Mouse (Mus musculus) hindbrain, embryonic 10.5 days (tissue): ENCODE data around the gene Fndc3a. TPM values are rescaled to one million over a fixed set of nuclear protein-coding genes. Genes with fewer than 3 reads are reported as not detected.
A peak's percentile ranks its signal among the peaks of the same experiment; 100 is the strongest.

Experiments
- DNase-seq: peaks from one replicate; pipeline ENCODE4 v3.0.0-alpha.2; 2017; ENCODE audit warnings: low spot score
- H3K27ac ChIP-seq: fragments of 300-500 bp; sonication (generic); 2 replicates; pipeline ENCODE4 v1.5.1; 2016; ENCODE audit warnings: mild to moderate bottlenecking, moderate library complexity
- H3K27me3 ChIP-seq: fragments of 300-500 bp; sonication (generic); 2 replicates; pipeline ENCODE4 v1.6.1; 2016; ENCODE audit warnings: mild to moderate bottlenecking; ENCODE audit not compliant: poor library complexity, insufficient read depth, severe bottlenecking
- H3K36me3 ChIP-seq: fragments of 300-500 bp; sonication (generic); 2 replicates; pipeline ENCODE4 v1.6.1; 2016; ENCODE audit warnings: mild to moderate bottlenecking, moderate library complexity
- H3K4me1 ChIP-seq: fragments of 300-500 bp; sonication (generic); replicated peaks from 2 replicates; pipeline ENCODE4 v1.6.1; 2016; ENCODE audit warnings: mild to moderate bottlenecking
- H3K4me3 ChIP-seq: fragments of 300-500 bp; sonication (generic); 2 replicates; pipeline ENCODE4 v1.5.1; 2016; ENCODE audit warnings: mild to moderate bottlenecking, moderate library complexity
- H3K9me3 ChIP-seq: fragments of 300-500 bp; sonication (generic); 2 replicates; pipeline ENCODE4 v1.6.1; 2016; ENCODE audit warnings: mild to moderate bottlenecking, moderate library complexity
- WGBS: fragments of 180-500 bp; shearing (Covaris S2); methylation state at CpG from one replicate; pipeline ENCODE4 v1.1.7; 2016; 5-methylcytosine and 5-hydroxymethylcytosine counted together
- polyA plus RNA-seq: library from polyadenylated mRNA; unstranded; fragments of >200 nt; fragmentation: Nextera tagmentation; extraction: Ambion mirVana; gene quantifications from 2 replicates; pipeline ENCODE4 v1.2.1, GENCODE M21; 2016

Fndc3a gene
- polyA plus RNA-seq, 1 experiment from 2014 or later, result 38.7 TPM

DNA sequence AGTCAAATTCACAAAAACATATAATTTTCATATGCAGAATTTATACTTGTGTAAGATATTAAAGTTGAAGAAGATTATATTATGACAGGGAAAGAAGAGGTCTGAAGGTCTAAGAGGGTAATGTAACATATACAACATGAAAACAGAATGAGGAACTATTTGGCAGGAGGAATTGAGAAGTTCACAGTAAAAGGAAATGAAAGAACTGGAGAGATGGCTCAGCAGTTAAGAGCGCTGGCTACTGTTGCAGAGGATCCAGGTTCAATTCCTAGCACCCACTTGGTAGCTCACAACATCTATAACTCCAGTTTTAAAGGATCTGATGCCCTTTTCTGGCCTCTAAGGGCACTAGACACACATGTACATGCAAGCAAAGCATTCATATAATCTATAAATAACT is 65.2 kb downstream of the Fndc3a start:
- H3K4me1 ChIP-seq, result no peaks in the 10 kb centered on the region
- 95% methylated on average over 1 of the region's 1 CpGs for WGBS
- H3K36me3 ChIP-seq, result peaks cover 10% of the 10 kb centered on the region
- no peak overlapping the region for H3K4me3 ChIP-seq
- DNase-seq, result no peak
- no peaks in the 10 kb centered on the region for H3K27me3 ChIP-seq
- no peak overlapping the region for H3K27ac ChIP-seq
- H3K9me3 ChIP-seq, result no peaks in the 10 kb centered on the region

DNA sequence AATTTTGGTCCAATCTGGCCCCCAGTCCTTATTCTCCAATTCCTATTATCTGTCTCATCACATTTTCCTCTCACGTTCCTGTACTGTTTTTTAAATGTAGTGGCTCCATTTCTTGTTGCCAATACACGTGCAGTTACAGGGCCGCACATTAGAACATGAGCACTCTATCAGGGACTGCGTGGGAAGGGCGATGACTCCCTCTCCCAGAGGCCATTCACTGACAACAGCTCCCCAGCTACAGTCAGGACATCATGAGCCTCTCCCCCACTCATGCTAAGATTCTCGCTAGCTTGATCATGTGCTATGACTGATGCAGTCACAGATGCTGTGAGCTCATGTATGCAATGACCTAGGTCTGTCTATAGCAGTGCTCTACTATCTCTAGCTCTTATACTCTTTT is 71.3 kb downstream of the Fndc3a start:
- no peak overlapping the region for H3K4me3 ChIP-seq
- H3K9me3 ChIP-seq, result no peaks in the 10 kb centered on the region
- WGBS, result 94% methylated on average over 6 of the region's 6 CpGs
- H3K27me3 ChIP-seq, result no peaks in the 10 kb centered on the region
- peaks cover 6% of the 10 kb centered on the region for H3K36me3 ChIP-seq
- no peaks in the 10 kb centered on the region for H3K4me1 ChIP-seq
- no peak for DNase-seq
- no peak overlapping the region for H3K27ac ChIP-seq

DNA sequence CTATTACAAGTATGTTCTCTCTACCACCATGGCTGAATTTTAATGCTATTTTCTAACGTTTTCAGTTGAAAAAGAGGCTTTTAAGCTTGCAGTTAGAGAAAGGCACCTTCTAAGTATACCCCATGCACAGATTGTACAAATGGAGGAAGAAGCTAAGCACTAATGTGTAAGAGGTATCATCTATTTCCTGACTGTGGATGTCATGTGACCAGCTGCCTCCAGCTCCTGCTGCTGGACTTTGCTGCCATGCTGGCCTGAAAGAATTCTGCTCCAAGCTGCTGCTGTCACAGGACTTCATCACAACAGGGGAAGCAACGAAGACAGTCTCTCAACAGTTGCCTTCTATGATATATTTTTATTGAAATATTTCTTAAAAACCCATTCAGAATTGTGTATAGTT is 76.2 kb downstream of the Fndc3a start:
- WGBS, result 86% methylated on average over 2 of the region's 2 CpGs
- H3K4me3 ChIP-seq, result no peak overlapping the region
- H3K27ac ChIP-seq, result no peak overlapping the region
- no peaks in the 10 kb centered on the region for H3K27me3 ChIP-seq
- no peaks in the 10 kb centered on the region for H3K36me3 ChIP-seq
- H3K4me1 ChIP-seq, result no peaks in the 10 kb centered on the region
- no peaks in the 10 kb centered on the region for H3K9me3 ChIP-seq
- no peak for DNase-seq

DNA sequence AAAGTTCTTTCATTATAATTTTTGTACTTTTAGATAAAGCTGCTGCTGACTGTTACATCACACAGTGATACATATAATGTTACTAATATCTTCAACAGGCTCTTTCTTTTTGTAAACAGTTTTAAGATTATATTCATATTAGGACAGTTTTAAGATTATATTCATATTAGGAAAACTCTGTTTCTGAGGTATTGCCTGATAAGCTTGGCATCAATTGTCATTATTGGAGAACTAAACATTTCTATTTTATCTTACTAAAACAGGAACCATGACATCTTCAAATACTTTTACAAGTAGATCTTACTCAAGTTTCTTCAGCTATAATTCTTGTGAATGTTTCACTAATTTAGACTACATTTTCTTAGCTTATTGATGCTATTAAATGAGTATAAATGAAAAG is 84.4 kb downstream of the Fndc3a start:
- no peaks in the 10 kb centered on the region for H3K27me3 ChIP-seq
- H3K9me3 ChIP-seq, result 0 out of 2 replicates have a peak, but pooled peaks cover 2% of the 10 kb centered on the region
- DNase-seq, result no peak
- no peaks in the 10 kb centered on the region for H3K4me1 ChIP-seq
- no peak overlapping the region for H3K4me3 ChIP-seq
- H3K27ac ChIP-seq, result no peak overlapping the region
- peaks cover 6% of the 10 kb centered on the region; the same call in 1 of the 2 replicates for H3K36me3 ChIP-seq

DNA sequence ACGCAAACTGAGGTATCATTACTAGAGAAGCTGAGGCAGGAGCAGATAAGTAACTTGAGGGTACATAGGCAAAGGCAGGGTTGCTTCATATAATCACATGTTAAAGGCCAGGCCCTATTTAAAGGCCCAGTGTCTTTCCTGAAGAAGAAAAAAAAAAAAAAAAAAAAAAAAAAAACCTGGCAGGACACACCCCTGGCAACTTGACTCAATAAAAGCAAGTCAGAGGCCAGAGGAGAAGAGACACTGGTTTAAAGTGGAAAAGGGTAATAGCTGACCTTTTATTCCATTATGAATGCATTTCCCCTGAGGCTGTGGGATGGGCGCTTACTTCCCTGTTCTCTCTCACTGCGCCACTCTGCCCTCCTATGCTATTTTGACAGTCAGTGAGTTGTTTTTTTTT is 105.7 kb downstream of the Fndc3a start:
- Histone ChIP-seq H3K36me3 (no peaks in the 10 kb centered on the region), H3K9me3 (no peaks in the 10 kb centered on the region), H3K27ac (no peak overlapping the region), H3K27me3 (no peaks in the 10 kb centered on the region), H3K4me1 (peaks cover 24% of the 10 kb centered on the region), H3K4me3 (no peak overlapping the region)
- no peak for DNase-seq
- 77% methylated on average over 3 of the region's 3 CpGs for WGBS

DNA sequence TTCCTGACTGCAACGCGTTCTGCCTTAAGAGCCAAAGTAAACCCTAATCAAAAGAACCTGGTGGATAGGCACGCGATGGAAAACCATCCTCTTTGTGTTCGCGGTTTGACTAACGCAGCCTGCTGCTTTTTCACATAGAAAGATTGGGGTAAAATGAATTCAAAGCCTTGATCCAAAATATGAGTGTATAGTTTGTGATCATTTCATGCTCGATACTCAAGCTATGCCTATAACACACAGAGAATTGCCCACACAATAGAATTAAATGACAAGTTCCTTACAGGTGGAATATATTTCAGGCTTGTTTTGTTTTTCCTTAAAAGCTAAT is 106.6 kb downstream of the Fndc3a start:
- no peak for DNase-seq
- 3% methylated on average over 8 of the region's 8 CpGs for WGBS

DNA sequence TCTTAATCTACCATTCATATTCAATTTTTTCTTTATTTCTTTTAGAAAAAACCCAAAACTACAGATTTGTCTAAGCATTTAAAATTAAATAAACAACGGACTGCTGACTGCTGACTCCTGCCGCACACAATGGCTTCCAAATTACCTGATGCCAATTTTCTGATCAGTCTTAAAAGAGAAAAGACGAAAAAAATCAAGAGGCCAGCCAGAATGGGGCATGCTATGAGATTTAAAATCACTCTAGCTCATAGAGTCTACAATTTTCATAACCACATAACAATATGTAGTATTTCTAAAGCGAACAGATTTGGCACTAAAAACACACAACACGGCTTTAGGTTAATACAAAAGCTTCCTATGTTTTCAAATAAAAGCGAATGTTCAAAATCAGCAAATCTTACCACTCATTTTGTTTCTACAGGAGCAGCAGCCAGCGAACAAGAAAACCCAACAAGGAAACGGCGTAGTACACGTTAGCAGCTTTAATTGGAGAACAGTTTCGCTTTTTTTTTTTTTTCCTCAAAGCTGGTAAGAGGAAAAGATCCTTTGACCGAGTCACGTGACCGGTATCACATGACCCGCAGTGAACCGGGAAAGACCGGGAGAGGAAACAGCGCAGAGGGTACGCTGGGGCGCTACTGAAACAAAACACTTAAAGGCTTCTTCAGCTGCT is 107.1 kb downstream of the Fndc3a start:
- peak; percentile 88 for DNase-seq
- peaks cover 24% of the 10 kb centered on the region for H3K4me1 ChIP-seq
- 6% methylated on average over 20 of the region's 20 CpGs for WGBS
- H3K4me3 ChIP-seq, result peak overlapping the region; percentile 56
- H3K27ac ChIP-seq, result peak overlapping the region; percentile 91
- peaks cover 9% of the 10 kb centered on the region for H3K36me3 ChIP-seq
- H3K27me3 ChIP-seq, result no peaks in the 10 kb centered on the region
- H3K9me3 ChIP-seq, result no peaks in the 10 kb centered on the region

More for the DNA sequence above, 106.6 kb downstream of the Fndc3a start:
- H3K27me3 ChIP-seq, result no peaks in the 10 kb centered on the region
- H3K4me1 ChIP-seq, result peaks cover 24% of the 10 kb centered on the region
- peaks cover 4% of the 10 kb centered on the region for H3K36me3 ChIP-seq
- H3K4me3 ChIP-seq, result peak overlapping the region; percentile 56
- H3K27ac ChIP-seq, result peak overlapping the region; percentile 91
- no peaks in the 10 kb centered on the region for H3K9me3 ChIP-seq

DNA sequence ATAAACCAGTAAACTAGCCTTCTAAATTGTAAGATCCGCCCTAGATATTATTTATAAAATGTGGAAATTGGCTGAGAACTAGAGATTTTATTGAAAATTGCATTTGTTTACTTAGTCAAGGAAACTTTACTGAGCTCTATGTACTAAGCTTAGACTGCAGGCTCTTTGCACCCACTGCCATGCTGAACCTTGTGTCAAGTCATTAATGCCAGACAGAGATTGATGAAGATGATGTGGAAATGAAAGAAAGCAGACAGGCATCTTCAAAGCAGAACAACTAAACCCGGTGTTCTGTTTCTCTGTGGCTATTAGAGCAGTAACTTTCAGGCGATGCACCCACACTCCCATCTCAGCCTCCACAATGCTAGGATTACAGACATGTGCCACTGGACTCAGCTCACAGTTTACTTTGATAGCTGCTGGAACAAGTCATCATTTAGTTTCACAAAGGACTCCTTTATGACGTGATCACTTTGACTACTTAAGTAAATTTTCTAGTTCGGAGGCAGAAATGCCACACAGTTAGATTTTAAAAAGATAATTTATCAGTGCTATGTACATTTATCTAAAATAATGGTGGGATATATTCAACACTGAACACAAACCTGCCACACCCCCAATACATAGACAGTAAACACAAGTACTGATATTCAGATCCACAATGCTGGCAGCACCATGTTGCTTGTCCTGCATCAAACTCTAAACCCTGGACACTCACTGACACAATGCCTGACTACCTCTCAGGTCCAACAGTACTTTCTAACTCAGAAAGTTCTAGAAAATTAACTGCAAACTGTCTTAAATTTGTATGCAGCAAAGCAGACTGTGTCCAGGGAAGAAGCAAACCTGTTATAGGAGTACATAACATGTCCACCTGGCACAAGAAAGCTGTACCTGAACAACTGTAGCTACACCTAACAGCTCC is 108.2 kb downstream of the Fndc3a start:
- peak overlapping the region; percentile 91 for H3K27ac ChIP-seq
- DNase-seq, result no peak

DNA sequence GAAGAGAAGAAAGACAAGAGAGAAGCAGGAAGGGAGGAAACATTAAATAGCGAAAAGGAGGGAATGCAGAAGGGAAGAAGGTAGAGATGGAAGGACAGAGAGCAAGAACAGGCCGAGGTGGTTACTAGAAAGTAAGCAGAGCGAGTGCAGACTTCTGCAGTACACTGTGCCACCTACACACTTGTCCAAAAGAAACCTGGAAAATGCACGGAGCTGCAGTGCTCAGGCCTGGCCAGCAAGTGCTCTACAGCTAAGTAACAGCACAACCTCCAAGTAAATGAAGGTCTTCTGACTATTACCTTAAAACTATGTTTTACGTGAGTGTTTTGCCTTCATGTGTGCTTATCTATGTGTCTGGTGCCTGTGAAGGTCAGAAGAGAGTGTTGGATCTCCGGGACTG is 109.4 kb downstream of the Fndc3a start:
- no peak for DNase-seq
- no peak overlapping the region for H3K4me3 ChIP-seq
- 90% methylated on average over 6 of the region's 6 CpGs for WGBS
- H3K27ac ChIP-seq, result no peak overlapping the region
- H3K9me3 ChIP-seq, result no peaks in the 10 kb centered on the region
- H3K4me1 ChIP-seq, result peaks cover 24% of the 10 kb centered on the region
- H3K36me3 ChIP-seq, result peaks cover 23% of the 10 kb centered on the region
- H3K27me3 ChIP-seq, result no peaks in the 10 kb centered on the region

More for the DNA sequence above, 108.2 kb downstream of the Fndc3a start:
- H3K36me3 ChIP-seq, result peaks cover 18% of the 10 kb centered on the region
- WGBS, result 78% methylated on average over 5 of the region's 5 CpGs
- H3K4me3 ChIP-seq, result peak overlapping the region; percentile 56
- H3K27me3 ChIP-seq, result no peaks in the 10 kb centered on the region
- peaks cover 24% of the 10 kb centered on the region for H3K4me1 ChIP-seq
- H3K9me3 ChIP-seq, result no peaks in the 10 kb centered on the region

DNA sequence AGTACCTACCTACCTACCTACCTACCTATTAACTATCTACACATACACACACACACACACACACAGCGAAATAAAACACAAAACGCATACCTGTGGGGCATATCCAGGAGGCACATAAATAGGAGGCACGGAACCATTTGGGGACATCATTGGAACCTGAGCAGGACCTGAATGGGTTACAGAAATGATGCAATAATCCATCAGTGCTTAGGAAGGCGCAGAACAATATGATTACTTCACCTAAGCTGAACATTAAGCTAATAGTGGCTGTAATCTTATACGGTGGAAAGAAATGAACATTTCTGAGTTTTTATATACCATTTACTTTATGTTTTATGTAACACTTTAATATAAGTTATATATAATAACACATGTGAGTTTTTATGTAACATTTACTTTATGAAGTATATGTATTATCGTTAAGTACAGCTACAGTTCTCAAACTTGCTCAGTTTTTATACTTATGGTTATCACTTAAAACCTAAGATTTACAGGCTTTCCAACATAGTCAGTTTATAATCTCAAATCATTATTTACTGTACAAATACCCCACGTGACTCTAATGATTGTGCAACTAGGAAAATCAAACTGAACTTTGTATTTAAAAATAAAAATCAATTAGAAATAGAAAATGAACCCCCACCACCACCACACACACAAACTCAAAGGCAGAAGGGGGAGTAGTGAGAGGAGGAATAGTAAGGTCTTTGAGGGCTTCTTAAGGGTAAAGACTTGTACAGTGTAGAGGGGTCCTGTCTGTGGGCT is 110.6 kb downstream of the Fndc3a start:
- no peak for DNase-seq
- peaks cover 23% of the 10 kb centered on the region for H3K36me3 ChIP-seq
- H3K4me1 ChIP-seq, result peaks cover 24% of the 10 kb centered on the region
- H3K27ac ChIP-seq, result no peak overlapping the region
- no peak overlapping the region for H3K4me3 ChIP-seq
- 93% methylated on average over 7 of the region's 7 CpGs for WGBS
- no peaks in the 10 kb centered on the region for H3K9me3 ChIP-seq
- H3K27me3 ChIP-seq, result no peaks in the 10 kb centered on the region

DNA sequence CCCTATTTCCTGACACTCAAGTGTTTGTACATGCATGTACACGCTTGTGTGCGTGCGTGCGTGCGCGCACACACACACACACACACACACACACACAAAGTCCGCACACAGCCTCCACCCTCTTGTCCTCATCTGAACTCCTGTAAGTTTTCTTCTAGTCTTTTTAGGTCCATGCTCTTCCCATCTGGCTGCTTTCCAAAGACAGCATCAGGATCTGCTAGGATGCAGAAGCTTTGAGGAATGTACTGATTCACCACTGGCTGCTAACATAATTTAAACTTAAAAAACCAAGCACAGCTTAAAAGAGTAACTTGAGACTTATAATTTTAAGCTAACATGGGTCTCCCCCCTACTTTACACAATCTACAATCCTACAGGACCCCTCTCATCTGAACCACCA is 115.6 kb downstream of the Fndc3a start:
- no peak for DNase-seq
- Histone ChIP-seq H3K36me3 (peaks cover 43% of the 10 kb centered on the region), H3K9me3 (no peaks in the 10 kb centered on the region), H3K4me1 (no peaks in the 10 kb centered on the region), H3K27ac (no peak overlapping the region), H3K4me3 (no peak overlapping the region), H3K27me3 (no peaks in the 10 kb centered on the region)
- 98% methylated on average over 7 of the region's 7 CpGs for WGBS

DNA sequence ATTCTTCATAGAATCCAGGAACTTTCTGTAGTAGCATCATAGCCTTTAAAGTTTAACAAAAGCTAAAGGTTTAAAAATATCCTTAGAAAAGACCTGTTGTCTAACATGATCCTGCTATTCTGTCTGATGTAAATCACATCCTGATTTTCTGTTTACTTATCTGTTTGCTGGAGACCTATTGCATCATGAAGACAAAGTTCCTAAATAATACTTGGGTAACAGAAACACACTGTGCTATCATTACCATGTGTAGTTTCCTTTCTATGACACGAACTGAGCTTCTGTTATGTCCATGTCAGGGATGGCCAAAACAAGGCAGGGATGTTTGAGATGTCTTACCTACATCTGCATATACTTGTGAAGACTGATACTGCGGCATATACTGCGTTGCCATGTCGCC is 120.4 kb downstream of the Fndc3a start:
- WGBS, result 95% methylated on average over 4 of the region's 4 CpGs
- no peak for DNase-seq
- no peak overlapping the region for H3K27ac ChIP-seq
- peaks cover 55% of the 10 kb centered on the region for H3K36me3 ChIP-seq
- no peaks in the 10 kb centered on the region for H3K27me3 ChIP-seq
- no peaks in the 10 kb centered on the region for H3K4me1 ChIP-seq
- no peak overlapping the region for H3K4me3 ChIP-seq
- no peaks in the 10 kb centered on the region for H3K9me3 ChIP-seq

DNA sequence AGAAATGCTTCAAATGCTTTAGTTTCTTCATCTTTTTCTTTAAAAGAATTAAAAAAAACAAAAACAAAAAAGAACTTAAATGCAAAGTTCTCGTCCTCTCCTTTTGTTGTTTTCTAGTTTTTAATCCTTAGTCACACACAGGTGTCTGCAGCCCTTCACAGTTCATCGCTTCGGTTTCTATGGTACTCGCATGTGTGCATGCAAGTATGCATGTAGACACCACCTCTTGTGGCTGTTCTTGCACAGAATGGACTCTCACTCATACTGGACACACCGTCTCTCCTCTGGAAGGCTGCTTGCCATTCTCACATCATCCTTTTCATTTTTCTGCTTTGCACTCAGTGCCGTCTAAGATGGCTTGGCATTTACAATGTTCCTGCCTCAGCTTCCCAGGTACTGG is 126.8 kb downstream of the Fndc3a start:
- Histone ChIP-seq H3K9me3 (no peaks in the 10 kb centered on the region), H3K27ac (no peak overlapping the region), H3K4me1 (0 out of 2 replicates have a peak, but pooled peaks cover 3% of the 10 kb centered on the region), H3K4me3 (no peak overlapping the region), H3K27me3 (no peaks in the 10 kb centered on the region), H3K36me3 (peaks cover 51% of the 10 kb centered on the region)
- DNase-seq, result no peak
- WGBS, result 75% methylated on average over 6 of the region's 6 CpGs
